Mouse (Mus musculus): Measurements from ENCODE around the gene Tpsg1. TPM values are rescaled to one million over a fixed set of nuclear protein-coding genes. Genes with fewer than 3 reads are reported as not detected.

Tpsg1 gene
- total RNA-seq (2021): not detected

- no peak for DNase-seq (ENCODE audit: extremely low spot score in 1 of 2, low spot score in 2 of 2)
- intact Hi-C loops (cut with DNase I): no loop called here
Observed at GRCm38 (mm10) chr17:25368973-25369372, at the start of gene Tpsg1. Tpsg1 (plus strand) TSS chr17:25369273.

- no peak for DNase-seq (ENCODE audit: extremely low spot score in 1 of 2, low spot score in 2 of 2)
- intact Hi-C loops (cut with DNase I): no loop called here
Observed at GRCm38 (mm10) chr17:25320819-25321218, 48.3 kb upstream of the Tpsg1 start.

GRCm38 (mm10) chr17:25322930-25323329 is 46.1 kb upstream of the Tpsg1 start:
- intact Hi-C loops (cut with DNase I): no loop called here
- DNase-seq (ENCODE audit: extremely low spot score in 1 of 2, low spot score in 2 of 2): no peak

- intact Hi-C loops (cut with DNase I): no loop called here
- DNase-seq (ENCODE audit: extremely low spot score in 1 of 2, low spot score in 2 of 2): no peak
Observed at GRCm38 (mm10) chr17:25332321-25332720, 36.8 kb upstream of the Tpsg1 start.

- peak; percentile 31 to 75 for DNase-seq (ENCODE audit: extremely low spot score in 1 of 2, low spot score in 2 of 2)
- intact Hi-C loops (cut with DNase I): loop anchor here (2.0 kb wide), 1 partner anchor 137 kb away; no protein-coding TSS in a partner anchor
Observed at GRCm38 (mm10) chr17:25333943-25334342, 35.1 kb upstream of the Tpsg1 start.

- DNase-seq (ENCODE audit: extremely low spot score in 1 of 2, low spot score in 2 of 2): no peak
- intact Hi-C loops (cut with DNase I): no loop called here
Observed at GRCm38 (mm10) chr17:25338218-25338617, 30.9 kb upstream of the Tpsg1 start.

- intact Hi-C loops (cut with DNase I): no loop called here
Observed at GRCm38 (mm10) chr17:25340003-25340402, 29.1 kb upstream of the Tpsg1 start.

GRCm38 (mm10) chr17:25341490-25341889 is 27.6 kb upstream of the Tpsg1 start:
- intact Hi-C loops (cut with DNase I): no loop called here
- DNase-seq (ENCODE audit: extremely low spot score in 1 of 2, low spot score in 2 of 2): no peak

More at GRCm38 (mm10) chr17:25340003-25340402, 29.1 kb upstream of the Tpsg1 start:
- no peak for DNase-seq (ENCODE audit: extremely low spot score in 1 of 2, low spot score in 2 of 2)

- no peak for DNase-seq (ENCODE audit: extremely low spot score in 1 of 2, low spot score in 2 of 2)
- intact Hi-C loops (cut with DNase I): no loop called here
Observed at GRCm38 (mm10) chr17:25345462-25345861, 23.6 kb upstream of the Tpsg1 start, which contains the start of gene Tpsab1. Tpsab1 (minus strand) TSS chr17:25345562.

- intact Hi-C loops (cut with DNase I): no loop called here
- no peak for DNase-seq (ENCODE audit: extremely low spot score in 1 of 2, low spot score in 2 of 2)
Observed at GRCm38 (mm10) chr17:25361291-25361690, 7.8 kb upstream of the Tpsg1 start.

GRCm38 (mm10) chr17:25363726-25364125 is 5.3 kb upstream of the Tpsg1 start:
- no peak for DNase-seq (ENCODE audit: extremely low spot score in 1 of 2, low spot score in 2 of 2)
- intact Hi-C loops (cut with DNase I): no loop called here

GRCm38 (mm10) chr17:25366005-25366404 is 3.1 kb upstream of the Tpsg1 start, which contains the start of gene Tpsb2:
Tpsb2 (plus strand) TSS chr17:25366305.
- intact Hi-C loops (cut with DNase I): no loop called here
- DNase-seq (ENCODE audit: extremely low spot score in 1 of 2, low spot score in 2 of 2): no peak

GRCm38 (mm10) chr17:25372491-25372890 is 3.4 kb downstream of the Tpsg1 start:
- no peak for DNase-seq (ENCODE audit: extremely low spot score in 1 of 2, low spot score in 2 of 2)
- intact Hi-C loops (cut with DNase I): no loop called here

GRCm38 (mm10) chr17:25374011-25374410 is 4.9 kb downstream of the Tpsg1 start:
- DNase-seq (ENCODE audit: extremely low spot score in 1 of 2, low spot score in 2 of 2): peak; percentile 26 to 66
- intact Hi-C loops (cut with DNase I): no loop called here

GRCm38 (mm10) chr17:25394526-25394925 is 25.5 kb downstream of the Tpsg1 start:
- no peak for DNase-seq (ENCODE audit: extremely low spot score in 1 of 2, low spot score in 2 of 2)
- intact Hi-C loops (cut with DNase I): no loop called here

GRCm38 (mm10) chr17:25397804-25398519 is 28.9 kb downstream of the Tpsg1 start:
- intact Hi-C loops (cut with DNase I): loop anchor here (1.0 kb wide), 1 partner anchor 72 kb away; no protein-coding TSS in a partner anchor
- DNase-seq (ENCODE audit: extremely low spot score in 1 of 2, low spot score in 2 of 2): peak; percentile 71 to 83

- intact Hi-C loops (cut with DNase I): loop anchor here (1.0 kb wide), 1 partner anchor 72 kb away; no protein-coding TSS in a partner anchor
Observed at GRCm38 (mm10) chr17:25398520-25398838, 29.4 kb downstream of the Tpsg1 start.

GRCm38 (mm10) chr17:25400443-25400842 is 31.4 kb downstream of the Tpsg1 start:
- intact Hi-C loops (cut with DNase I): no loop called here
- no peak for DNase-seq (ENCODE audit: extremely low spot score in 1 of 2, low spot score in 2 of 2)

More at GRCm38 (mm10) chr17:25398520-25398838, 29.4 kb downstream of the Tpsg1 start:
- no peak for DNase-seq (ENCODE audit: extremely low spot score in 1 of 2, low spot score in 2 of 2)

GRCm38 (mm10) chr17:25401491-25401890 is 32.4 kb downstream of the Tpsg1 start:
- no peak for DNase-seq (ENCODE audit: extremely low spot score in 1 of 2, low spot score in 2 of 2)
- intact Hi-C loops (cut with DNase I): no loop called here

- no peak for DNase-seq (ENCODE audit: extremely low spot score in 1 of 2, low spot score in 2 of 2)
- intact Hi-C loops (cut with DNase I): no loop called here
Observed at GRCm38 (mm10) chr17:25402224-25402623, 33.2 kb downstream of the Tpsg1 start.

- DNase-seq (ENCODE audit: extremely low spot score in 1 of 2, low spot score in 2 of 2): no peak
- intact Hi-C loops (cut with DNase I): no loop called here
Observed at GRCm38 (mm10) chr17:25404190-25404589, 35.1 kb downstream of the Tpsg1 start.
